Mouse (Mus musculus) heart, adult 2 months (tissue): ENCODE data around the gene Kcnip4.

Experiments
- CTCF ChIP-seq: fragments of 200-600 bp; IDR thresholded peaks from 2 replicates; pipeline ENCODE4 v1.8.1; 2022; ENCODE audit warnings: antibody characterized with exemption, mild to moderate bottlenecking, moderate library complexity
- EP300 ChIP-seq: fragments of 200-500 bp; IDR thresholded peaks from 2 replicates; pipeline ENCODE4 v1.6.1; 2011; ENCODE audit warnings: low read depth, low read length, control low read depth; ENCODE audit not compliant: insufficient read depth
- POLR2A ChIP-seq: fragments of 200-500 bp; IDR thresholded peaks from 2 replicates; pipeline ENCODE4 v1.6.1; 2011; ENCODE audit warnings: mild to moderate bottlenecking, low read depth, low read length, control low read depth; ENCODE audit not compliant: insufficient read depth

DNA sequence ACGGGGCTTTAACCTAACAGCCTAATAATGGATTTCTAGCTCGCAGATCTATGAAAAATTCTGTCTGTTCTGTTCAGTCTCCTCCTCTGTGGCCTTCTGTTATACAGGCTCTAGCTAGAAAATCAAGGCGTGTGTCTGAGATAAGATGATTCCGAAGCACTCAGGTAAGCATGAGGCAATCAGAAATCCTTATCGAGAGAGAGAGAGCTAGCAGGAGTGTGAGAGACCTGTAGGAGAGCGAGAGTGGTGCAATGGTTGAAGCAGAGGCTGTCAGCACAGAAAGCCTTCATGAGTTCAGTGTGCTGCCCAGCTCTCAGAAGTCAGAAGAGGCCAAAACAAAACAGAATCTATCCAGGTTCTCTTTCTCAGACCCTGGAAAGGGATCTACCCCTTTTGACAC is 888.0 kb downstream of the Kcnip4 start:
- TF ChIP-seq EP300 (no peak), POLR2A (no peak), CTCF (no peak)
